Mouse (Mus musculus): ENCODE results near the gene Rab1a. TPM values are rescaled to one million over a fixed set of nuclear protein-coding genes. Genes with fewer than 3 reads are reported as not detected.
"Not testable (repeated sequence)": the region's sequence is repeated elsewhere in the genome, so short reads cannot be mapped to it uniquely, and the experiment has no call there.

The Rab1a gene
- polyA plus RNA-seq, 1 experiment from 2014 or later: 320 TPM

- peaks cover 6% of the 10 kb centered on the region for H3K4me1 ChIP-seq (ENCODE audit: control insufficient read depth, insufficient read depth, low read depth, low read length)
- no peak overlapping the region for H3K4me3 ChIP-seq (ENCODE audit: low read length)
- H3K9me3 ChIP-seq (ENCODE audit: control insufficient read depth, low read length): no peaks in the 10 kb centered on the region
- H3K9ac ChIP-seq (ENCODE audit: low read depth, low read length): no peak overlapping the region
- WGBS: 76% methylated on average over 2 of the region's 2 CpGs
- H3K4me2 ChIP-seq (ENCODE audit: low read length): no peak overlapping the region
- no peak for ATAC-seq
- H3K36me3 ChIP-seq (ENCODE audit: control insufficient read depth, insufficient read depth, low read length): peaks cover 2% of the 10 kb centered on the region
- no peak overlapping the region for H3K27ac ChIP-seq (ENCODE audit: low read depth, low read length)
- no peaks in the 10 kb centered on the region for H3K27me3 ChIP-seq (replicated peaks; ENCODE audit: control insufficient read depth, insufficient read depth, low read length)
These were observed 10.6 kb downstream of the Rab1a start for GRCm38 (mm10) chr11:20211838-20212237.

DNA sequence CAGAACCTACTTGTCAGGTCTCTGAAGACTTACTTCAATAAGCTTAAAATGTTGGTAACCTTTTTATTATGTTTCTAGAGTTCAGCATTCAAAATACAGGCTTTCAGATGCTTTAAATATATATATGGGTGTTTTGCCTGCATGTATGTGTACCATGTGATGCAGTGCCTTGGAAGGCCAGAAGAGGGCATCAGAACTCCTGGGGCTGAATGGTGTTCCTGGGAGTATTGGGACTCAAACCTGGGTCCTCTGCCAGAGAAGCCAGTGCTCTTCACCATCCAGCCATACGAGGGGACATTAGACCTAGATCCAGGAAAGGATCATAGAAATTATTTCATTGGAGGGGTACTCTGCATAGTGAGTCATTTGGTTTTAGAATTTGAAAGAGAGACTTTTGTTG is 13.5 kb downstream of the Rab1a start:
- Histone ChIP-seq H3K9ac (ENCODE audit: low read depth, low read length) (no peak overlapping the region), H3K4me2 (ENCODE audit: low read length) (no peak overlapping the region), H3K27me3 (replicated peaks; ENCODE audit: control insufficient read depth, insufficient read depth, low read length) (no peaks in the 10 kb centered on the region), H3K9me3 (ENCODE audit: control insufficient read depth, low read length) (no peaks in the 10 kb centered on the region), H3K4me1 (ENCODE audit: control insufficient read depth, insufficient read depth, low read depth, low read length) (peaks cover 6% of the 10 kb centered on the region), H3K36me3 (ENCODE audit: control insufficient read depth, insufficient read depth, low read length) (peaks cover 15% of the 10 kb centered on the region), H3K27ac (ENCODE audit: low read depth, low read length) (no peak overlapping the region), H3K4me3 (ENCODE audit: low read length) (no peak overlapping the region)
- WGBS: 96% methylated on average over 1 of the region's 1 CpGs
- ATAC-seq: no peak

GRCm38 (mm10) chr11:20216415-20216814 is 15.2 kb downstream of the Rab1a start:
- H3K9ac ChIP-seq (ENCODE audit: low read depth, low read length): no peak overlapping the region
- no peak for ATAC-seq
- H3K36me3 ChIP-seq (ENCODE audit: control insufficient read depth, insufficient read depth, low read length): peaks cover 17% of the 10 kb centered on the region

GRCm38 (mm10) chr11:20217227-20217626 is 16.0 kb downstream of the Rab1a start:
- WGBS: 100% methylated on average over 1 of the region's 1 CpGs
- H3K27ac ChIP-seq (ENCODE audit: low read depth, low read length): no peak overlapping the region
- no peaks in the 10 kb centered on the region for H3K27me3 ChIP-seq (replicated peaks; ENCODE audit: control insufficient read depth, insufficient read depth, low read length)
- ATAC-seq: no peak
- no peak overlapping the region for H3K4me2 ChIP-seq (ENCODE audit: low read length)
- H3K4me1 ChIP-seq (ENCODE audit: control insufficient read depth, insufficient read depth, low read depth, low read length): peaks cover 3% of the 10 kb centered on the region; the same call in 1 of the 2 replicates
- peaks cover 17% of the 10 kb centered on the region for H3K36me3 ChIP-seq (ENCODE audit: control insufficient read depth, insufficient read depth, low read length)
- H3K9me3 ChIP-seq (ENCODE audit: control insufficient read depth, low read length): no peaks in the 10 kb centered on the region
- H3K4me3 ChIP-seq (ENCODE audit: low read length): no peak overlapping the region
- no peak overlapping the region for H3K9ac ChIP-seq (ENCODE audit: low read depth, low read length)

More at GRCm38 (mm10) chr11:20216415-20216814, 15.2 kb downstream of the Rab1a start:
- Histone ChIP-seq H3K4me3 (ENCODE audit: low read length) (no peak overlapping the region), H3K27ac (ENCODE audit: low read depth, low read length) (no peak overlapping the region), H3K27me3 (replicated peaks; ENCODE audit: control insufficient read depth, insufficient read depth, low read length) (no peaks in the 10 kb centered on the region), H3K4me2 (ENCODE audit: low read length) (no peak overlapping the region), H3K9me3 (ENCODE audit: control insufficient read depth, low read length) (no peaks in the 10 kb centered on the region), H3K4me1 (ENCODE audit: control insufficient read depth, insufficient read depth, low read depth, low read length) (peaks cover 3% of the 10 kb centered on the region; the same call in 1 of the 2 replicates)
- WGBS: 86% methylated on average over 4 of the region's 4 CpGs

DNA sequence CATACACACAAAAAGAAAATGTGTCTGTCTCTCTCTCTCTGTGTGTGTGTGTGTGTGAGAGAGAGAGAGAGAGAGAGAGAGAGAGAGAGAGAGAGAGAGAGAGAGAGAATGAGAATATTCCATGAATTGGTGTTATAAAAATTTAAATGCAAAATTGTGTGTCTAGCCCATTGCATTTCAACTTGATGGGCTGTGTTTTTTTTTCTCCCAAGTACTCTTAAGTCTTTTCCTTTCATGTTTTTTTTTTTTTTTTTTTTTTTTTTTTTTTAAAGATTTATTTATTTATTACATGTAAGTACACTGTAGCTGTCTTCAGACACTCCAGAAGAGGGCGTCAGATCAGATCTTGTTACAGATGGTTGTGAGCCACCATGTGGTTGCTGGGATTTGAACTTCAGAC is 20.4 kb downstream of the Rab1a start:
- H3K27ac ChIP-seq (ENCODE audit: low read depth, low read length); ATAC-seq; H3K4me2 ChIP-seq (ENCODE audit: low read length); H3K4me1 ChIP-seq (ENCODE audit: control insufficient read depth, insufficient read depth, low read depth, low read length); H3K27me3 ChIP-seq (replicated peaks; ENCODE audit: control insufficient read depth, insufficient read depth, low read length); H3K9me3 ChIP-seq (ENCODE audit: control insufficient read depth, low read length); H3K4me3 ChIP-seq (ENCODE audit: low read length); H3K9ac ChIP-seq (ENCODE audit: low read depth, low read length): not testable (repeated sequence)
- peaks cover 33% of the 10 kb centered on the region for H3K36me3 ChIP-seq (ENCODE audit: control insufficient read depth, insufficient read depth, low read length)
- WGBS: 100% methylated on average over 1 of the region's 1 CpGs

DNA sequence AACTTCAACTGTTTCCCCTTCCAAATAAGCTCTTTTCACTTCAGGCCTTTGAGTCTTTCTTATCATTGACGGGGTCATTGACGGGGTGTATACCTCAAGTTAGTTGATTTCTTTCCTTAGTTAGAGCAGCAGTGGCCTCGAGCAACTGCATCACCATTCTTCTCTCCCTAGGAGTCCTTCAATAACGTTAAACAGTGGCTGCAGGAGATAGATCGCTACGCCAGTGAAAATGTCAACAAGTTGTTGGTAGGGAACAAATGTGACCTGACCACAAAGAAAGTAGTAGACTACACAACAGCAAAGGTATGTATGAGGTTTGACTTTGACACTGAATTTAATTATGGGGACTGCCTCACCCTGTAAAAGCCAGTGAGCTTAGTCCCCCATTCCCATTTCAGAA is 23.0 kb downstream of the Rab1a start:
- WGBS: 82% methylated on average over 6 of the region's 6 CpGs
- Histone ChIP-seq H3K27ac (ENCODE audit: low read depth, low read length) (no peak overlapping the region), H3K27me3 (replicated peaks; ENCODE audit: control insufficient read depth, insufficient read depth, low read length) (no peaks in the 10 kb centered on the region), H3K9me3 (ENCODE audit: control insufficient read depth, low read length) (no peaks in the 10 kb centered on the region), H3K4me1 (ENCODE audit: control insufficient read depth, insufficient read depth, low read depth, low read length) (no peaks in the 10 kb centered on the region), H3K36me3 (ENCODE audit: control insufficient read depth, insufficient read depth, low read length) (peaks cover 23% of the 10 kb centered on the region), H3K4me2 (ENCODE audit: low read length) (no peak overlapping the region), H3K9ac (ENCODE audit: low read depth, low read length) (no peak overlapping the region), H3K4me3 (ENCODE audit: low read length) (no peak overlapping the region)
- ATAC-seq: no peak

DNA sequence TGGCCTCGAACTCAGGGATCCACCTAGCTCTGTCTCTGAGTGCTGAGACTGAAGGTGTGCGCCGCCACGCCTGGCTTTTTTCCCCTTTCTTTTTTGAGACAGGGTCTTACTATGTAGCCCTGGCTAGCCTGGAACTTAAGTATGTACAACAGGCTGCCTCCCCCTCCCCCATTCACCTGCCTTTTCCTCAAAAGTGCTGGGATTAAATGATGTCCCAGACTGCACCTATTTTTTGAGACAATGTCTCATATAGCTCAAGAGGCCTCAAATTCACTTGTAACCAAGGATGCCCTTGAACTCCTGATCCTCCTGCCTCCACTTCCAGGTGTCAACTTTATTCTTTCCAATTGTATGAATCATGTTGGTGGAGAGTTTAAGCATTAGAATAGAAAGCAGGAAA is 24.7 kb downstream of the Rab1a start:
- H3K9me3 ChIP-seq (ENCODE audit: control insufficient read depth, low read length): no peaks in the 10 kb centered on the region
- no peak overlapping the region for H3K27ac ChIP-seq (ENCODE audit: low read depth, low read length)
- ATAC-seq: no peak
- H3K27me3 ChIP-seq (replicated peaks; ENCODE audit: control insufficient read depth, insufficient read depth, low read length): no peaks in the 10 kb centered on the region
- H3K4me3 ChIP-seq (ENCODE audit: low read length): no peak overlapping the region
- no peaks in the 10 kb centered on the region for H3K4me1 ChIP-seq (ENCODE audit: control insufficient read depth, insufficient read depth, low read depth, low read length)
- H3K4me2 ChIP-seq (ENCODE audit: low read length): no peak overlapping the region
- WGBS: 95% methylated on average over 4 of the region's 4 CpGs
- H3K9ac ChIP-seq (ENCODE audit: low read depth, low read length): no peak overlapping the region
- peaks cover 23% of the 10 kb centered on the region for H3K36me3 ChIP-seq (ENCODE audit: control insufficient read depth, insufficient read depth, low read length)

GRCm38 (mm10) chr11:20228666-20229065 is 27.4 kb downstream of the Rab1a start:
- WGBS: 78% methylated on average over 5 of the region's 5 CpGs
- no peaks in the 10 kb centered on the region for H3K27me3 ChIP-seq (replicated peaks; ENCODE audit: control insufficient read depth, insufficient read depth, low read length)
- no peaks in the 10 kb centered on the region for H3K9me3 ChIP-seq (ENCODE audit: control insufficient read depth, low read length)
- no peak overlapping the region for H3K9ac ChIP-seq (ENCODE audit: low read depth, low read length)
- H3K4me2 ChIP-seq (ENCODE audit: low read length): no peak overlapping the region
- H3K36me3 ChIP-seq (ENCODE audit: control insufficient read depth, insufficient read depth, low read length): peaks cover 23% of the 10 kb centered on the region
- no peak overlapping the region for H3K4me3 ChIP-seq (ENCODE audit: low read length)
- no peak for ATAC-seq
- no peaks in the 10 kb centered on the region for H3K4me1 ChIP-seq (ENCODE audit: control insufficient read depth, insufficient read depth, low read depth, low read length)
- no peak overlapping the region for H3K27ac ChIP-seq (ENCODE audit: low read depth, low read length)

DNA sequence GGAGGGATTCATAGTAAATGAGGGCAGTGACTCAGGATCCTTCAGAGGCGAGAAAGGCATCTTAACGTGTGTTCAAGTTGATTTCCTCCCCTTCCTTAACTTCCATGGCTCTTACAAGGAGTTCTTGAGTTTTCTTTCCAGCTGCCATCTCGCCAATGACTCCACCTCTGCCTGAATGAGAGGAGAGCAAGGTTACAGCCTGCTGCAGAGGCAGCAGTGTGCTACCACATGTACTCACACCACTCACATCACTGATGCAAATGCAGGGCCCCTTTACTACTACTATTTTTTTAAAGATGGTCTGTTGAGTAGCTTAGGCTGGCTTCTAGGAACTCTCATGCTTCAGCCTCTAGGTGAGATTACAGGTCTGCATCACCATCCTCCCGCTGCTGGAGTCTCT is 28.1 kb downstream of the Rab1a start:
- peaks cover 26% of the 10 kb centered on the region for H3K36me3 ChIP-seq (ENCODE audit: control insufficient read depth, insufficient read depth, low read length)
- no peaks in the 10 kb centered on the region for H3K4me1 ChIP-seq (ENCODE audit: control insufficient read depth, insufficient read depth, low read depth, low read length)
- no peaks in the 10 kb centered on the region for H3K27me3 ChIP-seq (replicated peaks; ENCODE audit: control insufficient read depth, insufficient read depth, low read length)
- no peak overlapping the region for H3K4me2 ChIP-seq (ENCODE audit: low read length)
- ATAC-seq: no peak
- no peak overlapping the region for H3K4me3 ChIP-seq (ENCODE audit: low read length)
- 87% methylated on average over 4 of the region's 4 CpGs for WGBS
- no peak overlapping the region for H3K9ac ChIP-seq (ENCODE audit: low read depth, low read length)
- no peak overlapping the region for H3K27ac ChIP-seq (ENCODE audit: low read depth, low read length)
- H3K9me3 ChIP-seq (ENCODE audit: control insufficient read depth, low read length): no peaks in the 10 kb centered on the region

DNA sequence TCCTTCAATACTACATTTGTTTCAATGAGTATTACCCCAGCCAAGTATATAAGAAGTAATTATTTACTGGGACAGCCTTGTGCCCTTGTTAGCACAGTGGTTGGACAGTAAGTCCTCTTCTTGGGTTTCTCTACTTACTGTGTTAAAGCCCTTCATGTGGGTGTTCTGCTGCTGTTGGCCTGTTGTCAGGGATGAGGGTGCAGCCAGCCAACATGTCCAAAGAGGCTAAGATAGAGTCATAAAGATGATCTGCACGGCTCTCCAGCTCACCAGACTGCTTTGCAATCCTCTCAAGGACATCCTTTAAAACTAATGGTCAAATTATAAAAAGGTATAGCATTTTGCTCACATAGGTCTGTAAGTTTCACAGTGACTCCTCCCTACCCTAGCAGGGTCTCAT is 29.1 kb downstream of the Rab1a start:
- ATAC-seq: no peak
- Histone ChIP-seq H3K4me1 (ENCODE audit: control insufficient read depth, insufficient read depth, low read depth, low read length) (no peaks in the 10 kb centered on the region), H3K4me2 (ENCODE audit: low read length) (no peak overlapping the region), H3K27me3 (replicated peaks; ENCODE audit: control insufficient read depth, insufficient read depth, low read length) (no peaks in the 10 kb centered on the region), H3K36me3 (ENCODE audit: control insufficient read depth, insufficient read depth, low read length) (peaks cover 23% of the 10 kb centered on the region), H3K27ac (ENCODE audit: low read depth, low read length) (no peak overlapping the region), H3K4me3 (ENCODE audit: low read length) (no peak overlapping the region), H3K9me3 (ENCODE audit: control insufficient read depth, low read length) (no peaks in the 10 kb centered on the region), H3K9ac (ENCODE audit: low read depth, low read length) (no peak overlapping the region)
- WGBS: 89% methylated on average over 1 of the region's 1 CpGs
